17 mouse cellular contexts compared by ENCODE assay signal in genomic region chr17:31391462-31391861, GRCm38 (mm10). TPM values are rescaled to one million over a fixed set of nuclear protein-coding genes. Genes with fewer than 3 reads are reported as not detected.
A peak's percentile ranks its signal among the peaks of the same experiment; 100 is the strongest.
DNase-seq lines count a peak whose midpoint lies in the region; ATAC-seq and TF ChIP-seq lines count a peak whose summit lies in the region.
"Had no signal": no experiment of that assay in that cellular context is flagged by ENCODE, and none has a peak within 500 bp of the region (broad histone marks: within the 10 kb centered on the region; RNA-seq: fewer than 3 reads in every experiment).

No protein-coding gene starts in this region.

- H3K4me1 ChIP-seq in heart, adult 2 months (ENCODE audit: control insufficient read depth, insufficient read depth, low read length), result peaks cover 2% of the 10 kb centered on the region; the same call in 1 of the 2 replicates
- H3K4me1 ChIP-seq in liver, postnatal 0 days (ENCODE audit: insufficient read depth), result peaks cover 10% of the 10 kb centered on the region
- peaks cover 11% of the 10 kb centered on the region for H3K4me1 ChIP-seq in liver, embryonic 11.5 days (replicated peaks; ENCODE audit: control insufficient read depth, insufficient read depth, low read length)
- peaks cover 63% of the 10 kb centered on the region for H3K4me1 ChIP-seq in lung, embryonic 15.5 days

- no peak overlapping the region for H3K9ac ChIP-seq in heart, adult 2 months (ENCODE audit: low read depth, low read length)
- H3K9ac ChIP-seq in liver, postnatal 0 days (replicated peaks), result no peak overlapping the region
- no peak overlapping the region for H3K9ac ChIP-seq in liver, embryonic 11.5 days (ENCODE audit: low read depth, low read length)
- H3K9ac ChIP-seq in lung, embryonic 15.5 days, result no peak overlapping the region
- H3K9ac ChIP-seq: embryonic facial prominence, embryonic 15.5 days; forebrain, embryonic 12.5 days; hindbrain, embryonic 14.5 days; limb, embryonic 13.5 days; midbrain, embryonic 15.5 days had no signal

- H3K27ac ChIP-seq in heart, adult 2 months, result peak overlapping the region; percentile 31; the same call in 1 of the 2 replicates
- 0 out of 2 replicates have a peak overlapping the region, but pooled peaks have one; percentile 16 for H3K27ac ChIP-seq in liver, postnatal 0 days (ENCODE audit: low read depth)
- H3K27ac ChIP-seq in liver, embryonic 11.5 days (ENCODE audit: low read depth, low read length), result no peak overlapping the region
- peak overlapping the region; percentile 11; the same call in 1 of the 2 replicates for H3K27ac ChIP-seq in lung, embryonic 15.5 days
- H3K27ac ChIP-seq: embryonic facial prominence, embryonic 15.5 days; forebrain, embryonic 12.5 days; hindbrain, embryonic 14.5 days; limb, embryonic 13.5 days; midbrain, embryonic 15.5 days had no signal

- H3K27me3 ChIP-seq in heart, adult 2 months (ENCODE audit: control insufficient read depth, insufficient read depth, low read length), result no peaks in the 10 kb centered on the region
- 0 out of 2 replicates have a peak, but pooled peaks cover 7% of the 10 kb centered on the region for H3K27me3 ChIP-seq in liver, postnatal 0 days (ENCODE audit: insufficient read depth, low read length)
- H3K27me3 ChIP-seq in liver, embryonic 11.5 days (replicated peaks; ENCODE audit: control insufficient read depth, insufficient read depth, low read length), result peaks cover 18% of the 10 kb centered on the region
- no peaks in the 10 kb centered on the region for H3K27me3 ChIP-seq in lung, embryonic 15.5 days
- H3K27me3 ChIP-seq: embryonic facial prominence, embryonic 15.5 days; forebrain, embryonic 12.5 days; midbrain, embryonic 15.5 days had no signal

- peak; percentile 59; the same call in 1 of the 2 replicates for ATAC-seq in liver, postnatal 0 days
- no peak for ATAC-seq in liver, embryonic 11.5 days (replicated peaks; ENCODE audit: low FRiP score)
- ATAC-seq in lung, embryonic 15.5 days (ENCODE audit: borderline replicate concordance, extremely low read depth, low FRiP score, low TSS enrichment), result no peak
- ATAC-seq: midbrain, embryonic 15.5 days; Patski had no signal

- TF ChIP-seq EP300 in heart, adult 2 months (IDR thresholded peaks at IDR 0.05; ENCODE audit: insufficient read depth, low read depth, low read length), result no peak
- TF ChIP-seq EP300 in liver, postnatal 0 days (IDR thresholded peaks at IDR 0.05; ENCODE audit: low read depth), result no peak

- H3K9me3 ChIP-seq in liver, postnatal 0 days (ENCODE audit: low read length), result no peaks in the 10 kb centered on the region
- H3K9me3 ChIP-seq in liver, embryonic 11.5 days (ENCODE audit: control insufficient read depth, low read length), result no peaks in the 10 kb centered on the region
- no peaks in the 10 kb centered on the region for H3K9me3 ChIP-seq in lung, embryonic 15.5 days
- H3K9me3 ChIP-seq: embryonic facial prominence, embryonic 15.5 days; forebrain, embryonic 12.5 days; limb, embryonic 13.5 days; midbrain, embryonic 15.5 days had no signal

- no peaks in the 10 kb centered on the region for H3K79me2 ChIP-seq in heart, adult 2 months (replicated peaks; ENCODE audit: control insufficient read depth, insufficient read depth, low read length)

- no peak overlapping the region for H3K4me2 ChIP-seq in liver, postnatal 0 days (ENCODE audit: low read depth, low read length)
- no peak overlapping the region for H3K4me2 ChIP-seq in liver, embryonic 11.5 days
- no peak overlapping the region for H3K4me2 ChIP-seq in lung, embryonic 15.5 days
- H3K4me2 ChIP-seq: embryonic facial prominence, embryonic 15.5 days; forebrain, embryonic 12.5 days; hindbrain, embryonic 14.5 days; limb, embryonic 13.5 days; midbrain, embryonic 15.5 days had no signal

- WGBS in heart, adult 2 months, result 58% methylated on average over 3 of the region's 3 CpGs
- 52% methylated on average over 3 of the region's 3 CpGs for WGBS in liver, postnatal 0 days (ENCODE audit: insufficient replicate concordance)
- WGBS in liver, embryonic 11.5 days, result 50% methylated on average over 3 of the region's 3 CpGs
- 53% methylated on average over 3 of the region's 3 CpGs for WGBS in lung, embryonic 15.5 days

- TF ChIP-seq POLR2A in heart, adult 2 months (IDR thresholded peaks at IDR 0.05; ENCODE audit: insufficient read depth, low read depth, low read length), result no peak

- no peak overlapping the region for H3K4me3 ChIP-seq in heart, adult 2 months
- H3K4me3 ChIP-seq in liver, postnatal 0 days (ENCODE audit: low read depth, low read length), result no peak overlapping the region
- H3K4me3 ChIP-seq in liver, embryonic 11.5 days (ENCODE audit: low read depth, low read length), result no peak overlapping the region
- no peak overlapping the region for H3K4me3 ChIP-seq in lung, embryonic 15.5 days
- H3K4me3 ChIP-seq: embryonic facial prominence, embryonic 15.5 days; forebrain, embryonic 12.5 days; limb, embryonic 13.5 days; midbrain, embryonic 15.5 days had no signal

- H3K36me3 ChIP-seq in heart, adult 2 months (ENCODE audit: control insufficient read depth, insufficient read depth, low read length), result no peaks in the 10 kb centered on the region
- H3K36me3 ChIP-seq in liver, postnatal 0 days (replicated peaks; ENCODE audit: insufficient read depth, low read length), result no peaks in the 10 kb centered on the region
- H3K36me3 ChIP-seq in liver, embryonic 11.5 days (ENCODE audit: control insufficient read depth, insufficient read depth, low read length), result no peaks in the 10 kb centered on the region
- no peaks in the 10 kb centered on the region for H3K36me3 ChIP-seq in lung, embryonic 15.5 days
- H3K36me3 ChIP-seq: embryonic facial prominence, embryonic 15.5 days; forebrain, embryonic 12.5 days; midbrain, embryonic 15.5 days had no signal

- intact Hi-C loops in heart, adult 2 months (cut with DNase I), result no loop called here
- intact Hi-C loops in heart, postnatal 14 days (cut with DNase I), result no loop called here

- DNase-seq in heart, adult 2 months, result no peak
- no peak for DNase-seq in heart, postnatal 14 days
- no peak for DNase-seq in liver, postnatal 0 days
- no peak for DNase-seq in liver, embryonic 11.5 days (ENCODE audit: low spot score)
- DNase-seq in yolk sac, embryonic 10.5 days (ENCODE audit: low spot score), result peak; percentile 66
- no peak for DNase-seq in adrenal gland, adult 2 months
- DNase-seq in gastrocnemius, postnatal 10 days, result no peak
- DNase-seq: heart, postnatal 10 days; right cerebral cortex, postnatal 25 days; thymus, postnatal 4 days had no signal

- no peak for TF ChIP-seq CTCF in heart, adult 2 months (IDR thresholded peaks at IDR 0.05)
- TF ChIP-seq CTCF in liver, postnatal 0 days (IDR thresholded peaks at IDR 0.05; ENCODE audit: low read depth), result no peak

RNA-seq across cellular contexts. Expression of gene Pde9a, which starts 5.5 kb away (rescaled TPM):
- 1 to 10 TPM; 3.2 to 4.0 TPM for total RNA-seq in heart, adult 2 months (2021)
- 10.4 and 12.1 TPM in 2 replicates for polyA plus RNA-seq in heart, adult 2 months (2012; rRNA removed)
- 10 to 100 TPM in 1 of 2 experiments, 1 to 10 TPM in 1; 7.2 to 11.9 TPM for total RNA-seq in heart, postnatal 14 days (2021)
- 5.7 and 7.6 TPM in 2 replicates for polyA plus RNA-seq in liver, postnatal 0 days (2015; fragmentation: Nextera tagmentation; extraction: Ambion mirVana)
- polyA plus RNA-seq in liver, embryonic 11.5 days (2014; fragmentation: Nextera tagmentation; extraction: Ambion mirVana), result 10.4 and 11.5 TPM in 2 replicates
- 34.8 and 35.8 TPM in 2 replicates for polyA plus RNA-seq in lung, embryonic 15.5 days (2015; fragmentation: Nextera tagmentation; extraction: Ambion mirVana)
- total RNA-seq in adrenal gland, adult 2 months (2021), result 1 to 10 TPM; 2.5 to 3.4 TPM
- polyA plus RNA-seq in adrenal gland, adult 2 months (2012; rRNA removed), result 1.9 and 3.1 TPM in 2 replicates
- total RNA-seq in gastrocnemius, postnatal 10 days (2021), result 1 to 10 TPM; 4.7 to 5.8 TPM
- polyA plus RNA-seq: Patski had no signal
